Mouse (Mus musculus): ENCODE results near the gene Nacc1. TPM values are rescaled to one million over a fixed set of nuclear protein-coding genes. Genes with fewer than 3 reads are reported as not detected.

Gene Nacc1
- total RNA-seq, 1 experiment: 85.5 TPM

GRCm38 (mm10) chr8:84665385-84665893, 22.2 kb downstream of the Nacc1 start:
- in situ Hi-C loops (cut with MboI; ENCODE audit: low sequenced_read_pairs in 2 of 2, unreplicated experiment in 2 of 2): no loop called here

GRCm38 (mm10) chr8:84664566-84665384, 22.9 kb downstream of the Nacc1 start:
- no peak for DNase-seq (ENCODE audit: low read depth, low spot score)
- in situ Hi-C loops (cut with MboI; ENCODE audit: low sequenced_read_pairs in 2 of 2, unreplicated experiment in 2 of 2): no loop called here
- Histone ChIP-seq H3K9me3 (ENCODE audit: control insufficient read depth, insufficient read depth, low read depth, low read length) (no peaks in the 10 kb centered on the region), H3K9ac (ENCODE audit: insufficient read depth, low read depth, low read length, poor library complexity, severe bottlenecking) (peak overlapping the region; percentile 85), H3K4me1 (ENCODE audit: control insufficient read depth in 2 of 2, insufficient read depth in 2 of 2, low read length in 2 of 2, poor library complexity in 1 of 2) (peaks cover 3 to 5% of the 10 kb centered on the region in 2 experiments; a peak in 1 of 4 replicates), H3K27ac (ENCODE audit: insufficient read depth, low read depth, low read length, poor library complexity, severe bottlenecking) (peak overlapping the region; percentile 96), H3K4me3 (ENCODE audit: insufficient read depth in 1 of 2, low read depth in 1 of 2, low read length in 2 of 2, poor library complexity in 1 of 2, severe bottlenecking in 1 of 2) (peak overlapping the region; percentile 76 to 77), H3K36me3 (ENCODE audit: control insufficient read depth, insufficient read depth, low read length, poor library complexity, severe bottlenecking) (peaks cover 11% of the 10 kb centered on the region)
- TF ChIP-seq HCFC1 (IDR thresholded peaks at IDR 0.05; ENCODE audit: borderline replicate concordance, insufficient read depth, low read length): peak; percentile 76
- no peak for TF ChIP-seq ZNF384 (IDR thresholded peaks at IDR 0.05; ENCODE audit: low read depth, low read length)

More at GRCm38 (mm10) chr8:84665385-84665893, 22.2 kb downstream of the Nacc1 start:
- DNase-seq (ENCODE audit: low read depth, low spot score): no peak
- H3K4me3 ChIP-seq (ENCODE audit: insufficient read depth in 1 of 2, low read depth in 1 of 2, low read length in 2 of 2, poor library complexity in 1 of 2, severe bottlenecking in 1 of 2): peak overlapping the region; percentile 76 to 77
- no peaks in the 10 kb centered on the region for H3K9me3 ChIP-seq (ENCODE audit: control insufficient read depth, insufficient read depth, low read depth, low read length)
- H3K9ac ChIP-seq (ENCODE audit: insufficient read depth, low read depth, low read length, poor library complexity, severe bottlenecking): peak overlapping the region; percentile 85
- peaks cover 5 to 8% of the 10 kb centered on the region in 2 experiments; a peak in 2 of 4 replicates for H3K4me1 ChIP-seq (ENCODE audit: control insufficient read depth in 2 of 2, insufficient read depth in 2 of 2, low read length in 2 of 2, poor library complexity in 1 of 2)
- peaks cover 15% of the 10 kb centered on the region for H3K36me3 ChIP-seq (ENCODE audit: control insufficient read depth, insufficient read depth, low read length, poor library complexity, severe bottlenecking)
- no peak for TF ChIP-seq ZNF384 (IDR thresholded peaks at IDR 0.05; ENCODE audit: low read depth, low read length)
- TF ChIP-seq ZC3H11A (IDR thresholded peaks at IDR 0.05; ENCODE audit: borderline replicate concordance, low read depth, low read length): no peak
- TF ChIP-seq CHD2 (IDR thresholded peaks at IDR 0.05; ENCODE audit: low read depth, low read length): no peak
- no peak for TF ChIP-seq HCFC1 (IDR thresholded peaks at IDR 0.05; ENCODE audit: borderline replicate concordance, insufficient read depth, low read length)
- peak overlapping the region; percentile 96 for H3K27ac ChIP-seq (ENCODE audit: insufficient read depth, low read depth, low read length, poor library complexity, severe bottlenecking)

GRCm38 (mm10) chr8:84663483-84664327, 24.0 kb downstream of the Nacc1 start:
- in situ Hi-C loops (cut with MboI; ENCODE audit: low sequenced_read_pairs in 2 of 2, unreplicated experiment in 2 of 2): no loop called here
- peaks cover 11% of the 10 kb centered on the region for H3K36me3 ChIP-seq (ENCODE audit: control insufficient read depth, insufficient read depth, low read length, poor library complexity, severe bottlenecking)
- no peak for DNase-seq (ENCODE audit: low read depth, low spot score)
- peak overlapping the region; percentile 96 for H3K27ac ChIP-seq (ENCODE audit: insufficient read depth, low read depth, low read length, poor library complexity, severe bottlenecking)
- H3K4me1 ChIP-seq (ENCODE audit: control insufficient read depth in 2 of 2, insufficient read depth in 2 of 2, low read length in 2 of 2, poor library complexity in 1 of 2): peaks cover 5 to 6% of the 10 kb centered on the region in 2 experiments; a peak in 2 of 4 replicates
- H3K4me3 ChIP-seq (ENCODE audit: insufficient read depth in 1 of 2, low read depth in 1 of 2, low read length in 2 of 2, poor library complexity in 1 of 2, severe bottlenecking in 1 of 2): peak overlapping the region; percentile 76 to 89
- peak overlapping the region; percentile 85 for H3K9ac ChIP-seq (ENCODE audit: insufficient read depth, low read depth, low read length, poor library complexity, severe bottlenecking)
- no peak for TF ChIP-seq ZC3H11A (IDR thresholded peaks at IDR 0.05; ENCODE audit: borderline replicate concordance, low read depth, low read length)
- no peak for TF ChIP-seq ZNF384 (IDR thresholded peaks at IDR 0.05; ENCODE audit: low read depth, low read length)
- TF ChIP-seq HCFC1 (IDR thresholded peaks at IDR 0.05; ENCODE audit: borderline replicate concordance, insufficient read depth, low read length): peak; percentile 71; the same call in 1 of the 2 replicates
- TF ChIP-seq MAFK (IDR thresholded peaks at IDR 0.05; ENCODE audit: insufficient read depth, low read depth, low read length): no peak
- no peaks in the 10 kb centered on the region for H3K9me3 ChIP-seq (ENCODE audit: control insufficient read depth, insufficient read depth, low read depth, low read length)

GRCm38 (mm10) chr8:84662581-84663065, 25.0 kb downstream of the Nacc1 start, which contains the start of gene Ier2:
TSS of gene Ier2 (minus strand) at chr8:84662852.
- DNase-seq (ENCODE audit: low read depth, low spot score): no peak
- Histone ChIP-seq H3K4me1 (ENCODE audit: control insufficient read depth in 2 of 2, insufficient read depth in 2 of 2, low read length in 2 of 2, poor library complexity in 1 of 2) (peaks cover 5 to 10% of the 10 kb centered on the region in 2 experiments; a peak in 2 of 4 replicates), H3K9ac (ENCODE audit: insufficient read depth, low read depth, low read length, poor library complexity, severe bottlenecking) (peak within 1 kb of the TSS; percentile 92)

More at GRCm38 (mm10) chr8:84662581-84663065, 25.0 kb downstream of the Nacc1 start, which contains the start of gene Ier2:
- in situ Hi-C loops (cut with MboI; ENCODE audit: low sequenced_read_pairs in 2 of 2, unreplicated experiment in 2 of 2): no loop called here
- TF ChIP-seq HCFC1 (IDR thresholded peaks at IDR 0.05; ENCODE audit: borderline replicate concordance, insufficient read depth, low read length) (peak; percentile 74; the same call in 1 of the 2 replicates), ZNF384 (IDR thresholded peaks at IDR 0.05; ENCODE audit: low read depth, low read length) (no peak)
- Histone ChIP-seq H3K27ac (ENCODE audit: insufficient read depth, low read depth, low read length, poor library complexity, severe bottlenecking) (peak within 1 kb of the TSS; percentile 93), H3K9me3 (ENCODE audit: control insufficient read depth, insufficient read depth, low read depth, low read length) (no peaks in the 10 kb centered on the region), H3K36me3 (ENCODE audit: control insufficient read depth, insufficient read depth, low read length, poor library complexity, severe bottlenecking) (peaks cover 9% of the 10 kb centered on the region), H3K4me3 (ENCODE audit: insufficient read depth in 1 of 2, low read depth in 1 of 2, low read length in 2 of 2, poor library complexity in 1 of 2, severe bottlenecking in 1 of 2) (peak within 1 kb of the TSS; percentile 76 to 89)

Data from ES-E14 (cell line).